ENCODE assay signal across 17 mouse cellular contexts in the genomic region with DNA sequence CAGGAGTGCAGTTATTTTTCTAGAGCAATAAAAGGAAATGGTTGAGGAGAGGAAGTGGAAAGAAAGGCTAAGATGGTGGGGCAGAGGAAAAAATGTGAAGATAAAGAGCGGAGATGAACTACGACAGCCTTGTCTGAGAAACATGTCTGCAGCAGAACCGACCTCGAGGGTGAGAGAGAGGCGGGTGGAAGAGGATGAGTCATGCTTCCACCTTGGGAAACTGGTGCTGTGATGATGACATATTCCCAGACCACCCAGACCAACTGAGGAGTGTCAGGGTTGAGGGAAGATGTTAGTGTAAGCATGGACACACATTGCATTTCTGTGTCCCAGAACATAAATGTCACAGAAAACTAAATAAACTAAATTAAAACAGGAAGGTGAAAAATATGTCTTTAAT.
"Had no signal": no experiment of that assay in that cellular context is flagged by ENCODE, and none has a peak within 500 bp of the region (broad histone marks: within the 10 kb centered on the region; RNA-seq: fewer than 3 reads in every experiment).

No protein-coding gene starts in this region.

- H3K27ac ChIP-seq: kidney, postnatal 0 days; limb, embryonic 15.5 days; liver, embryonic 13.5 days; midbrain, embryonic 10.5 days; neural tube, embryonic 12.5 days; stomach, embryonic 15.5 days had no signal

- H3K4me1 ChIP-seq: neural tube, embryonic 12.5 days; stomach, embryonic 15.5 days had no signal

- H3K4me2 ChIP-seq: limb, embryonic 15.5 days; liver, embryonic 13.5 days; neural tube, embryonic 12.5 days; stomach, embryonic 15.5 days had no signal

- DNase-seq: kidney, adult 9 months; kidney, postnatal 36 days; layer of hippocampus, adult 9-11 months; layer of hippocampus, postnatal 36 days; liver, embryonic 13.5 days; liver, postnatal 0 days; lung, postnatal 36 days; midbrain, embryonic 14.5 days; right cerebral cortex, postnatal 14 days; thymus, adult 2 months; thymus, postnatal 25 days had no signal

- H3K9me3 ChIP-seq: limb, embryonic 15.5 days; liver, embryonic 13.5 days; midbrain, embryonic 10.5 days; neural tube, embryonic 12.5 days; stomach, embryonic 15.5 days had no signal

- H3K27me3 ChIP-seq: limb, embryonic 15.5 days; neural tube, embryonic 12.5 days; stomach, embryonic 15.5 days had no signal

- H3K36me3 ChIP-seq: limb, embryonic 15.5 days; liver, embryonic 13.5 days; midbrain, embryonic 10.5 days; neural tube, embryonic 12.5 days; stomach, embryonic 15.5 days had no signal

- H3K9ac ChIP-seq: limb, embryonic 15.5 days; liver, embryonic 13.5 days; liver, postnatal 0 days; neural tube, embryonic 12.5 days; stomach, embryonic 15.5 days had no signal

- ATAC-seq: liver, postnatal 0 days had no signal

- H3K4me3 ChIP-seq: limb, embryonic 15.5 days; liver, embryonic 13.5 days; midbrain, embryonic 10.5 days; myocyte; neural tube, embryonic 12.5 days; stomach, embryonic 15.5 days had no signal
